Mouse (Mus musculus) limb, embryonic 14.5 days (tissue): Measurements from ENCODE around the gene Arhgap29. TPM values are rescaled to one million over a fixed set of nuclear protein-coding genes. Genes with fewer than 3 reads are reported as not detected.

ENCODE experiments used
- ATAC-seq: fragments of 200-750 bp; cut with Nextera tagmentation; 2 replicates; pipeline ENCODE4 v1.8.0; 2017; ENCODE audit warnings: low read depth, moderate number of reproducible peaks, moderate TSS enrichment; ENCODE audit not compliant: low FRiP score
- DNase-seq: peaks from one replicate; pipeline ENCODE4 v3.0.0-alpha.2; 2015; ENCODE audit warnings: low spot score
- H3K27ac ChIP-seq: fragments of 300-500 bp; sonication (generic); replicated peaks from 2 replicates; pipeline ENCODE4 v1.5.1; 2014; ENCODE audit warnings: low read depth, mild to moderate bottlenecking, low read length, moderate library complexity, mixed read lengths
- H3K27me3 ChIP-seq: fragments of 300-500 bp; sonication (generic); 2 replicates; pipeline ENCODE4 v1.6.1; 2014; ENCODE audit warnings: low read length, mixed read lengths; ENCODE audit not compliant: control insufficient read depth, insufficient read depth
- H3K36me3 ChIP-seq: fragments of 300-500 bp; sonication (generic); 2 replicates; pipeline ENCODE4 v1.6.1; 2014; ENCODE audit warnings: mild to moderate bottlenecking, low read length, moderate library complexity, mixed read lengths; ENCODE audit not compliant: control insufficient read depth, insufficient read depth
- H3K4me1 ChIP-seq: fragments of 300-500 bp; sonication (generic); 2 replicates; pipeline ENCODE4 v1.6.1; 2014; ENCODE audit warnings: antibody characterized with exemption, low read length, mixed read lengths; ENCODE audit not compliant: control insufficient read depth, insufficient read depth
- H3K4me2 ChIP-seq: fragments of 300-500 bp; sonication (generic); replicated peaks from 2 replicates; pipeline ENCODE4 v1.6.1; 2014; ENCODE audit warnings: low read depth, mild to moderate bottlenecking, low read length, moderate library complexity; ENCODE audit not compliant: severe bottlenecking
- H3K4me3 ChIP-seq: fragments of 300-500 bp; sonication (generic); replicated peaks from 2 replicates; pipeline ENCODE4 v1.5.1; 2014; ENCODE audit warnings: low read length
- H3K9ac ChIP-seq: fragments of 300-500 bp; sonication (generic); 2 replicates; pipeline ENCODE4 v1.6.1; 2014; ENCODE audit warnings: mild to moderate bottlenecking, low read depth, low read length, moderate library complexity; ENCODE audit not compliant: severe bottlenecking
- H3K9me3 ChIP-seq: fragments of 300-500 bp; sonication (generic); 2 replicates; pipeline ENCODE4 v1.6.1; 2016; ENCODE audit warnings: low read length; ENCODE audit not compliant: control insufficient read depth
- POLR2A ChIP-seq: fragments of 200-500 bp; IDR thresholded peaks from 2 replicates; pipeline ENCODE4 v1.8.0; 2012; ENCODE audit warnings: inconsistent platforms, mild to moderate bottlenecking, moderate library complexity, borderline replicate concordance; ENCODE audit not compliant: insufficient read depth, insufficient read length; ENCODE audit errors: extremely low read depth
- WGBS: fragments of 180-500 bp; shearing (Covaris S2); extraction: QIAGEN DNeasy Blood & Tissue Kit; methylation state at CpG from one replicate; pipeline ENCODE4 v1.1.7; 2014; 5-methylcytosine and 5-hydroxymethylcytosine counted together
- polyA plus RNA-seq, 2 experiments: library from polyadenylated mRNA; depleted of rRNA in 1 of 2; stranded (reverse) in 1 of 2; unstranded in 1 of 2; fragments of >200 nt; fragmentation: Nextera tagmentation in 1 of 2; extraction: Ambion mirVana in 1 of 2; gene quantifications; 2 replicates each; pipeline versions ENCODE4 v1.2.1 to v1.2.3; 2012 to 2014

Gene Arhgap29
- polyA plus RNA-seq, 2 experiments = 47.4 to 65.0 TPM

GRCm38 (mm10) chr3:121917658-121918057 is 34.7 kb upstream of the Arhgap29 start:
- ATAC-seq (no peak), DNase-seq (no peak)
- TF ChIP-seq POLR2A = no peak
- no peaks in the 10 kb centered on the region for H3K36me3 ChIP-seq
- no peak overlapping the region for H3K9ac ChIP-seq
- H3K4me1 ChIP-seq = peaks cover 6% of the 10 kb centered on the region; the same call in 1 of the 2 replicates
- 75% methylated on average over 7 of the region's 7 CpGs for WGBS
- H3K27ac ChIP-seq = no peak overlapping the region
- no peaks in the 10 kb centered on the region for H3K27me3 ChIP-seq
- H3K4me2 ChIP-seq = no peak overlapping the region
- no peaks in the 10 kb centered on the region for H3K9me3 ChIP-seq
- H3K4me3 ChIP-seq = no peak overlapping the region

DNA sequence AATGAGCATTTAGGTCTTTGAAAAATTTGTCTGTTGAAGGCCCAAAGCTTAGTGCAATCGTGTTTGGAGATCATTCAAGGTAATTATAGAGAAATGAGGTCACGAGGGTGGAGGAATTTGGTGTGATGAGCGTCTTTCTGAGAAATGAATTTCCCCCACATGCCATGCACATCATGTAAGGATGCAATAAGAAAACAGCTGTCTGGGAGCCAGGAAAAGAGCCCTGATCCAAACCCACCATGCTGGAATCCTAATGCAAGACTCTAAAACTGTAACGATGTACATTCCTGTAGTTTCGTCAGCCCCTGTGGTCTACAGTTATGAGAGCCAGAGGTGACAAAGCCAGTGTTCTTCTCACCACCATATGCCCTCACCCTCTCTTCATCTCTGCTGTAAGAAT is 32.4 kb upstream of the Arhgap29 start:
- Histone ChIP-seq H3K4me3 (no peak overlapping the region), H3K9ac (no peak overlapping the region), H3K36me3 (no peaks in the 10 kb centered on the region), H3K4me2 (no peak overlapping the region), H3K9me3 (no peaks in the 10 kb centered on the region), H3K4me1 (peaks cover 2% of the 10 kb centered on the region; the same call in 1 of the 2 replicates), H3K27me3 (no peaks in the 10 kb centered on the region), H3K27ac (no peak overlapping the region)
- 57% methylated on average over 5 of the region's 5 CpGs for WGBS
- no peak for TF ChIP-seq POLR2A
- DNase-seq (peak; percentile 52), ATAC-seq (no peak)

GRCm38 (mm10) chr3:121920769-121921168 is 31.6 kb upstream of the Arhgap29 start:
- DNase-seq (peak; percentile 30), ATAC-seq (peak; percentile 55)
- no peak overlapping the region for H3K4me3 ChIP-seq
- no peak overlapping the region for H3K27ac ChIP-seq
- no peak overlapping the region for H3K4me2 ChIP-seq
- 70% methylated on average over 3 of the region's 3 CpGs for WGBS
- no peak for TF ChIP-seq POLR2A
- no peaks in the 10 kb centered on the region for H3K36me3 ChIP-seq
- no peaks in the 10 kb centered on the region for H3K27me3 ChIP-seq
- H3K4me1 ChIP-seq = no peaks in the 10 kb centered on the region
- no peaks in the 10 kb centered on the region for H3K9me3 ChIP-seq
- no peak overlapping the region for H3K9ac ChIP-seq

DNA sequence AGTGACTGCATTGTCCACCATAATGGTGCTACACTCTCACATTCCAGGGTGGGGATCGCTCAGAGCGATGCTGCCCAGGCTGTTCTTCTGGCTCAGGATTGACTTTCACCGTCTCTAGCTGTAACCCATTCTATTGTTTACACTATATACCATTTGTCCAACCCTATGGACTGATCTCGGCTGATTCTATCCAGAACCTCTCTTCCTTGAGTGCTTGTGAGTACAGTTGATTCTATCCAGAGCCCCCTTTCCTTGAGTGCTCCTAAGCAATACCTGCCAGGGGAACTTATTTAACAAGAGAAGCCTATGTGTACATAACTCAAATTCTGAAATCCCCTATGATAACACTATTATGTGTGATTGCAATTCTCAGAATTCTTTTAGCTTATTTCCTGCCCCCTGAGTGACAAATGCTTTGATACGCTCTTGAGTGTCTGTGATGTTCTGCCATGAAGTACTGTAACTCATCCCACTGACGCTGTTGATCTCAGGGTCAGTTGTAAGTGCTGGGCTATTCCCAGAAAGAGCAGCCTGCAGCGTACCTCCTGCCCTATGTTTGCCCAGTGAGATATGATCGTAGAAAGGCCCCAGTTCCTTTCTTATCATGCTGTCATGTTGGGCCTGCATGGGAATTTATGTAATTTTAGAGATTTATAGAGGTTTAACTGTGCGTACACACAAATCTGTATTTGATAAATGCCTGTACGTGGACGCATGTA is 27.4 kb upstream of the Arhgap29 start:
- DNase-seq = no peak
- no peak for ATAC-seq
- H3K27me3 ChIP-seq = no peaks in the 10 kb centered on the region
- H3K4me1 ChIP-seq = no peaks in the 10 kb centered on the region
- no peaks in the 10 kb centered on the region for H3K9me3 ChIP-seq
- H3K27ac ChIP-seq = no peak overlapping the region
- no peaks in the 10 kb centered on the region for H3K36me3 ChIP-seq
- H3K9ac ChIP-seq = no peak overlapping the region
- no peak for TF ChIP-seq POLR2A
- H3K4me3 ChIP-seq = no peak overlapping the region
- no peak overlapping the region for H3K4me2 ChIP-seq
- 88% methylated on average over 11 of the region's 11 CpGs for WGBS

DNA sequence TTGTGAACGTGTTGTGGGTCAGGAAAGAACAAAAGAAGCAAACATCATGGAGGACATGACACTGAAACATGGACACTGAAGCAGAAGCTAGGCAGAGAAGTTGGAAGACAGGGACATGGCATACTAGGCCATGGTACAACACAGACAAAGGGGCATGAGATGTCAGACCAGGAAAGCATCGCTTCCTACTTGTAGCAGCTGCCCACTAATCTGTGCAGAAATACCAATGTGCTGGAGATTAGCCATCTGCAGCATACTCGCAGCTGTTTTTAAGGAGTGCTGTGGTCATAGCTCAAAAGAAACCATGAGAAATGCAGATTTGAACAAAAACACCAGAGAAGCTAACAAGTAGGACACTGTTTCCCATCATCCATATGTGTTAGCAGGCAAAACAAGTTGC is 24.7 kb upstream of the Arhgap29 start:
- WGBS = 82% methylated on average over 3 of the region's 3 CpGs
- no peak overlapping the region for H3K4me2 ChIP-seq
- no peaks in the 10 kb centered on the region for H3K27me3 ChIP-seq
- no peaks in the 10 kb centered on the region for H3K9me3 ChIP-seq
- no peak overlapping the region for H3K27ac ChIP-seq
- no peak overlapping the region for H3K9ac ChIP-seq
- no peaks in the 10 kb centered on the region for H3K4me1 ChIP-seq
- no peaks in the 10 kb centered on the region for H3K36me3 ChIP-seq
- H3K4me3 ChIP-seq = no peak overlapping the region
- DNase-seq (peak; percentile 43), ATAC-seq (no peak; the same call in 1 of the 2 replicates)
- no peak for TF ChIP-seq POLR2A

DNA sequence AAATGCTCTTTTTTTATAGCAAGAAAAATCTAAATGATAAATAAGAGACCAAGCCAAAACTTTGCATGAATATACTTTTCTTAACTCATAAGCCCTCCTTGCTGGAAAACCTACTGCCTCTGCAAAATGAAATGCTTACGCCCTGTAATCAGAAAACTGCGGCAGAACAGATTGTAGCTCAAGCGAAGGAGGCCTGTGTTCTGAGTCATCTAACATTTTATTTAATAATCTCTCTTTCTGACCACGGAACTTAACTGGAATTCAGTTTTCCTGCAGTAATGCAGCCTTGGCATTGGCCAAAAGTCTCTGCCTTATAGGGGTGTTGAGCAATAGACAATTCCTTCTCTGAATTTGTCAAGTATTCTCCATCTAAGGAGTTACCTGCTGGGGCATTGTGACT is 19.5 kb upstream of the Arhgap29 start:
- TF ChIP-seq POLR2A = no peak
- H3K4me3 ChIP-seq = no peak overlapping the region
- no peaks in the 10 kb centered on the region for H3K4me1 ChIP-seq
- DNase-seq = no peak
- no peak overlapping the region for H3K27ac ChIP-seq
- no peaks in the 10 kb centered on the region for H3K9me3 ChIP-seq
- ATAC-seq = no peak
- H3K27me3 ChIP-seq = no peaks in the 10 kb centered on the region
- 86% methylated on average over 4 of the region's 4 CpGs for WGBS
- no peak overlapping the region for H3K9ac ChIP-seq
- no peaks in the 10 kb centered on the region for H3K36me3 ChIP-seq
- no peak overlapping the region for H3K4me2 ChIP-seq
